ENCODE assay signal across 9 mouse cellular contexts in the genomic region with DNA sequence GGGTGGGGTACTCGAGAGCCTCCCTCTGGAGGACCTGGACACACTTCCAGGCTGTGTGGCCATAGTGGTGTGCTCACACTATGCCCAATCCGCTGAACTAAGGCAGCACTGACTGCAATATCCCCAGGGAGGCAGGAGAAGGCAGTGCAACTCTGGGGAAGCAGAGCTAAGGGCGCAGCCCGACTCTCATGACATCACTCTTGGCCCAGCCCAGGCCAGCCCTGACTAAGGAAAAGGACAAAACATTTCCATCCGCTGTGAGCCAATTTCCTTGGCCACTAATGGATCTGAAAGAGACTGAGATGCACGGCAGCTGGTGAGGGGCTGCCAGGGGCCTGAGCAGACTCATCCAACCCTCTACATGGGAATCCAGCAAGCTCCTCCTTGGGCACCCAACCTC. TPM values are rescaled to one million over a fixed set of nuclear protein-coding genes. Genes with fewer than 3 reads are reported as not detected.
DNase-seq lines count a peak whose midpoint lies in the region; ATAC-seq and TF ChIP-seq lines count a peak whose summit lies in the region.
"Had no signal": no experiment of that assay in that cellular context is flagged by ENCODE, and none has a peak within 500 bp of the region (broad histone marks: within the 10 kb centered on the region; RNA-seq: fewer than 3 reads in every experiment).

No protein-coding gene starts in this region.

- no peaks in the 10 kb centered on the region for H3K9me3 ChIP-seq in forebrain, postnatal 0 days (ENCODE audit: low read length)
- no peaks in the 10 kb centered on the region for H3K9me3 ChIP-seq in forebrain, embryonic 15.5 days
- no peaks in the 10 kb centered on the region for H3K9me3 ChIP-seq in midbrain, embryonic 13.5 days

- no peak overlapping the region for H3K27ac ChIP-seq in forebrain, postnatal 0 days (ENCODE audit: low read depth, low read length)
- H3K27ac ChIP-seq in forebrain, embryonic 15.5 days (replicated peaks), result no peak overlapping the region
- no peak overlapping the region for H3K27ac ChIP-seq in midbrain, embryonic 13.5 days

- WGBS in forebrain, postnatal 0 days, result 82% methylated on average over 6 of the region's 6 CpGs
- 83% methylated on average over 6 of the region's 6 CpGs for WGBS in forebrain, embryonic 15.5 days
- 83% methylated on average over 6 of the region's 6 CpGs for WGBS in midbrain, embryonic 13.5 days

- no peak overlapping the region for H3K4me3 ChIP-seq in forebrain, postnatal 0 days (ENCODE audit: low read depth, low read length)
- no peak overlapping the region for H3K4me3 ChIP-seq in forebrain, embryonic 15.5 days
- H3K4me3 ChIP-seq in midbrain, embryonic 13.5 days (replicated peaks), result no peak overlapping the region
- H3K4me3 ChIP-seq: myocyte had no signal

- H3K9ac ChIP-seq in forebrain, postnatal 0 days, result no peak overlapping the region
- H3K9ac ChIP-seq in forebrain, embryonic 15.5 days (replicated peaks), result no peak overlapping the region
- no peak overlapping the region for H3K9ac ChIP-seq in midbrain, embryonic 13.5 days (replicated peaks)

- peak; percentile 30 for DNase-seq in forebrain, postnatal 0 days
- peak; percentile 72 for DNase-seq in NIH3T3 (ENCODE audit: low read depth)
- DNase-seq in heart, adult 8-10 months (ENCODE audit: low spot score), result peak; percentile 91
- peak; percentile 74 for DNase-seq in layer of hippocampus, adult 9-11 months
- peak; percentile 54 for DNase-seq in testis, postnatal 14 days (ENCODE audit: low spot score)
- no peak for DNase-seq in cerebellum, adult 9-10 months

- ATAC-seq in forebrain, postnatal 0 days, result peak; percentile 64
- ATAC-seq in forebrain, embryonic 15.5 days (replicated peaks), result no peak
- no peak for ATAC-seq in midbrain, embryonic 13.5 days

- H3K4me1 ChIP-seq in forebrain, postnatal 0 days (ENCODE audit: insufficient read depth), result peaks cover 13% of the 10 kb centered on the region; the same call in 1 of the 2 replicates
- peaks cover 17% of the 10 kb centered on the region for H3K4me1 ChIP-seq in forebrain, embryonic 15.5 days
- H3K4me1 ChIP-seq in midbrain, embryonic 13.5 days (replicated peaks), result peaks cover 16% of the 10 kb centered on the region

- H3K4me2 ChIP-seq in forebrain, postnatal 0 days (ENCODE audit: low read depth), result no peak overlapping the region
- no peak overlapping the region for H3K4me2 ChIP-seq in forebrain, embryonic 15.5 days (replicated peaks)
- H3K4me2 ChIP-seq in midbrain, embryonic 13.5 days (replicated peaks), result no peak overlapping the region

- H3K27me3 ChIP-seq in forebrain, postnatal 0 days (ENCODE audit: insufficient read depth, low read length), result no peaks in the 10 kb centered on the region
- H3K27me3 ChIP-seq in forebrain, embryonic 15.5 days, result no peaks in the 10 kb centered on the region
- H3K27me3 ChIP-seq in midbrain, embryonic 13.5 days, result no peaks in the 10 kb centered on the region

- TF ChIP-seq CTCF in forebrain, postnatal 0 days (IDR thresholded peaks at IDR 0.05; ENCODE audit: low read depth), result peak; percentile 47

- peaks cover 45% of the 10 kb centered on the region for H3K36me3 ChIP-seq in forebrain, postnatal 0 days (ENCODE audit: insufficient read depth)
- peaks cover 40% of the 10 kb centered on the region for H3K36me3 ChIP-seq in forebrain, embryonic 15.5 days
- H3K36me3 ChIP-seq in midbrain, embryonic 13.5 days, result peaks cover 54% of the 10 kb centered on the region

RNA-seq across cellular contexts. Expression of a gene that starts 25.7 kb away (rescaled TPM):
- 32.0 and 41.9 TPM in 2 replicates for total RNA-seq in forebrain, postnatal 0 days (2014; rRNA removed)
- polyA plus RNA-seq in forebrain, postnatal 0 days (2015; fragmentation: Nextera tagmentation; extraction: Ambion mirVana), result 22.9 and 30.3 TPM in 2 replicates
- 37.5 and 40.8 TPM in 2 replicates for polyA plus RNA-seq in forebrain, embryonic 15.5 days (2015; fragmentation: Nextera tagmentation; extraction: Ambion mirVana)
- total RNA-seq in heart, adult 8-10 months (2022), result 10 to 100 TPM; 34.6 to 46.1 (median 39.0) TPM
- polyA plus RNA-seq in midbrain, embryonic 13.5 days (2015; fragmentation: Nextera tagmentation; extraction: Ambion mirVana), result 32.8 and 35.0 TPM in 2 replicates

RNA-seq across cellular contexts. Expression of a gene that starts 31.3 kb away (rescaled TPM):
- total RNA-seq in forebrain, postnatal 0 days (2014; rRNA removed), result 2.5 and 3.0 TPM in 2 replicates
- polyA plus RNA-seq in forebrain, postnatal 0 days (2015; fragmentation: Nextera tagmentation; extraction: Ambion mirVana), result 0.74 and 1.1 TPM in 2 replicates
- polyA plus RNA-seq in forebrain, embryonic 15.5 days (2015; fragmentation: Nextera tagmentation; extraction: Ambion mirVana), result 0.79 and 0.97 TPM in 2 replicates
- 10 to 100 TPM in 2 of 4 experiments, 1 to 10 TPM in 2; 5.7 to 11.1 (median 9.9) TPM for total RNA-seq in heart, adult 8-10 months (2022)
- 0.76 and 0.79 TPM in 2 replicates for polyA plus RNA-seq in midbrain, embryonic 13.5 days (2015; fragmentation: Nextera tagmentation; extraction: Ambion mirVana)

RNA-seq across cellular contexts. Expression of a gene that starts 49.5 kb away (rescaled TPM):
- total RNA-seq in forebrain, postnatal 0 days (2014; rRNA removed), result 19.5 and 31.1 TPM in 2 replicates
- polyA plus RNA-seq in forebrain, postnatal 0 days (2015; fragmentation: Nextera tagmentation; extraction: Ambion mirVana), result 10.7 and 15.2 TPM in 2 replicates
- polyA plus RNA-seq in forebrain, embryonic 15.5 days (2015; fragmentation: Nextera tagmentation; extraction: Ambion mirVana), result 25.8 and 29.5 TPM in 2 replicates
- 10 to 100 TPM; 11.6 to 15.6 (median 13.4) TPM for total RNA-seq in heart, adult 8-10 months (2022)
- polyA plus RNA-seq in midbrain, embryonic 13.5 days (2015; fragmentation: Nextera tagmentation; extraction: Ambion mirVana), result 37.5 and 43.3 TPM in 2 replicates
